Mouse (Mus musculus) heart, embryonic 14.5 days (tissue): ENCODE measurements around the gene Gm17402. TPM values are rescaled to one million over a fixed set of nuclear protein-coding genes. Genes with fewer than 3 reads are reported as not detected.

ENCODE experiments used
- ATAC-seq: fragments of 200-750 bp; cut with Nextera tagmentation; 2 replicates; pipeline ENCODE4 v1.8.0; 2017; ENCODE audit warnings: low read depth, moderate TSS enrichment; ENCODE audit not compliant: insufficient number of reproducible peaks, insufficient read depth, low FRiP score
- H3K27ac ChIP-seq, 2 experiments: fragments of 200-500 bp in 1 of 2; fragments of 300-500 bp in 1 of 2; sonication (generic) in 1 of 2; replicated peaks in 1 of 2; 2 replicates each; pipeline ENCODE4 v1.5.1; 2012 to 2014; ENCODE audit warnings: low read depth in 2 of 2, low read length in 2 of 2, control low read depth in 1 of 2, mild to moderate bottlenecking in 1 of 2, mixed read lengths in 1 of 2; ENCODE audit not compliant: control insufficient read depth in 1 of 2, insufficient read depth in 1 of 2
- H3K27me3 ChIP-seq: fragments of 300-500 bp; sonication (generic); 2 replicates; pipeline ENCODE4 v1.6.1; 2014; ENCODE audit warnings: mild to moderate bottlenecking, low read length, control low read depth; ENCODE audit not compliant: control insufficient read depth, insufficient read depth
- H3K36me3 ChIP-seq: fragments of 300-500 bp; sonication (generic); 2 replicates; pipeline ENCODE4 v1.6.1; 2014; ENCODE audit warnings: mild to moderate bottlenecking, control low read depth, low read length, mixed read lengths; ENCODE audit not compliant: control insufficient read depth, insufficient read depth
- H3K4me1 ChIP-seq, 2 experiments: fragments of 200-500 bp in 1 of 2; fragments of 300-500 bp in 1 of 2; sonication (generic) in 1 of 2; 2 replicates each; pipeline ENCODE4 v1.6.1; 2012 to 2014; ENCODE audit warnings: low read length in 2 of 2, control low read depth in 1 of 2, mixed read lengths in 1 of 2; ENCODE audit not compliant: control insufficient read depth in 2 of 2, insufficient read depth in 2 of 2
- H3K4me2 ChIP-seq: fragments of 300-500 bp; sonication (generic); 2 replicates; pipeline ENCODE4 v1.6.1; 2014; ENCODE audit warnings: mild to moderate bottlenecking, low read length
- H3K4me3 ChIP-seq, 2 experiments: fragments of 200-500 bp in 1 of 2; fragments of 300-500 bp in 1 of 2; sonication (generic) in 1 of 2; 2 replicates each; pipeline ENCODE4 v1.5.1; 2012 to 2014; ENCODE audit warnings: low read length in 2 of 2, mild to moderate bottlenecking in 2 of 2, control low read depth in 1 of 2, low read depth in 1 of 2, moderate library complexity in 1 of 2; ENCODE audit not compliant: control insufficient read depth in 1 of 2, insufficient read depth in 1 of 2
- H3K9ac ChIP-seq: fragments of 300-500 bp; sonication (generic); 2 replicates; pipeline ENCODE4 v1.6.1; 2014; ENCODE audit warnings: mild to moderate bottlenecking, low read length
- H3K9me3 ChIP-seq: fragments of 300-500 bp; sonication (generic); 2 replicates; pipeline ENCODE4 v1.6.1; 2016; ENCODE audit warnings: low read length, control low read depth; ENCODE audit not compliant: control insufficient read depth
- WGBS: fragments of 180-500 bp; shearing (Covaris S2); extraction: QIAGEN DNeasy Blood & Tissue Kit; methylation state at CpG from one replicate; pipeline ENCODE4 v1.1.7; 2014; 5-methylcytosine and 5-hydroxymethylcytosine counted together
- polyA plus RNA-seq: library from polyadenylated mRNA; unstranded; fragments of >200 nt; fragmentation: Nextera tagmentation; extraction: Ambion mirVana; gene quantifications from 2 replicates; pipeline ENCODE4 v1.2.1, GENCODE M21; 2014

The Gm17402 gene
- polyA plus RNA-seq, 1 experiment from 2014 or later: not detected

DNA sequence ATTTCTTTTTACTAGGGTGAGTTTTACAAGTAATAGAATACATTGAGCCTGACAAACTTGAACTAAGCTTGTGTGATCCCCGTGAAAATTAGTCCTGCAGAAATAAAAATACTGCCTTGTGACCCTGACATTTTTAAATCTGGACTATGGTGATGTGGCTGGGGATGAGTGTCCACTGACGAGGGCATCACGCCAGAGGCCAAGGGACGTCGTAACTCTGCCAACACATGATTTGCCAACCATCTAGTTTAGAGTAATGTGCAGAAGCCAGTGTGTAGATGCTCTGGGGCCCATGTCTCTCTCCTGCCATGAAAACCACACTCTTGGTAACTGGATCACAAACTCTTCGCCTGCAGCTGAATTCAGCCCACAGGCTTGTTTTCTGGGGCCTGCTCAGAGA is 7.5 kb downstream of the Gm17402 start:
- Histone ChIP-seq H3K4me2 (no peak overlapping the region), H3K36me3 (no peaks in the 10 kb centered on the region), H3K4me3 (no peak overlapping the region), H3K9me3 (no peaks in the 10 kb centered on the region), H3K27me3 (no peaks in the 10 kb centered on the region), H3K4me1 (peaks cover 11 to 34% of the 10 kb centered on the region in 2 experiments), H3K9ac (no peak overlapping the region), H3K27ac (no peak overlapping the region)
- no peak for ATAC-seq
- WGBS: 76% methylated on average over 6 of the region's 6 CpGs

- Histone ChIP-seq H3K4me3 (no peak overlapping the region), H3K4me1 (peaks cover 7 to 22% of the 10 kb centered on the region in 2 experiments), H3K4me2 (no peak overlapping the region), H3K27ac (no peak overlapping the region), H3K27me3 (no peaks in the 10 kb centered on the region), H3K9me3 (no peaks in the 10 kb centered on the region), H3K36me3 (no peaks in the 10 kb centered on the region), H3K9ac (no peak overlapping the region)
- WGBS: 69% methylated on average over 4 of the region's 4 CpGs
- no peak for ATAC-seq
These were observed 8.7 kb downstream of the Gm17402 start for GRCm38 (mm10) chr3:67366087-67366892.

DNA sequence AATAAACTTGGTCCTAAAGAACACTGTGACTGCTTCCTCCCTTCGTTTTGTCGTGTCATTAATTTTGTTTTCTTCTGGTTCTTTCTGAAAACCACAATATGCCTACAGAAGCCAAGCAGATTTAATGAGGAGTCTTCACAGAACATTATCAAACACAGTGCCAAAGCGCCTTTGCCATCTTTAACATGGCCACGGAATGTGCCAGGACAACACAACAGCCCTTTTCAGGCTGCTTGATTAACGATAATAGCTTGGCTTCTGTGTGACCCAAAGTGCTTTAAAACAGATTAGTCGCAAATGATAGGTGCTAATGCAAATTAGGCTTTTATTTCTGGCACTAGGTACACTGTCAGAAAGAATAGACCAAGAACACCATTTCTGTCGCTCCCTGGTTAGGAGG is 16.6 kb downstream of the Gm17402 start:
- Histone ChIP-seq H3K9me3 (peaks cover 4% of the 10 kb centered on the region; the same call in 1 of the 2 replicates), H3K4me1 (no peaks in the 10 kb centered on the region), H3K4me2 (no peak overlapping the region), H3K27me3 (no peaks in the 10 kb centered on the region), H3K36me3 (0 out of 2 replicates have a peak, but pooled peaks cover 3% of the 10 kb centered on the region), H3K27ac (no peak overlapping the region), H3K9ac (no peak overlapping the region), H3K4me3 (no peak overlapping the region)
- ATAC-seq: no peak
- WGBS: 88% methylated on average over 7 of the region's 7 CpGs

GRCm38 (mm10) chr3:67352763-67353149 is 22.2 kb downstream of the Gm17402 start:
- Histone ChIP-seq H3K9ac (no peak overlapping the region), H3K4me1 (no peaks in the 10 kb centered on the region), H3K4me3 (no peak overlapping the region), H3K9me3 (peaks cover 4% of the 10 kb centered on the region; the same call in 1 of the 2 replicates), H3K27ac (no peak overlapping the region), H3K36me3 (0 out of 2 replicates have a peak, but pooled peaks cover 3% of the 10 kb centered on the region), H3K27me3 (no peaks in the 10 kb centered on the region), H3K4me2 (no peak overlapping the region)
- 83% methylated on average over 3 of the region's 3 CpGs for WGBS
- ATAC-seq: no peak

GRCm38 (mm10) chr3:67352128-67352762 is 22.7 kb downstream of the Gm17402 start:
- WGBS: 20% methylated on average over 4 of the region's 5 CpGs
- Histone ChIP-seq H3K4me1 (no peaks in the 10 kb centered on the region), H3K27ac (no peak overlapping the region), H3K36me3 (0 out of 2 replicates have a peak, but pooled peaks cover 2% of the 10 kb centered on the region), H3K4me3 (no peak overlapping the region), H3K4me2 (no peak overlapping the region), H3K27me3 (no peaks in the 10 kb centered on the region), H3K9ac (no peak overlapping the region), H3K9me3 (0 out of 2 replicates have a peak, but pooled peaks cover under 1% of the 10 kb centered on the region)
- no peak for ATAC-seq

DNA sequence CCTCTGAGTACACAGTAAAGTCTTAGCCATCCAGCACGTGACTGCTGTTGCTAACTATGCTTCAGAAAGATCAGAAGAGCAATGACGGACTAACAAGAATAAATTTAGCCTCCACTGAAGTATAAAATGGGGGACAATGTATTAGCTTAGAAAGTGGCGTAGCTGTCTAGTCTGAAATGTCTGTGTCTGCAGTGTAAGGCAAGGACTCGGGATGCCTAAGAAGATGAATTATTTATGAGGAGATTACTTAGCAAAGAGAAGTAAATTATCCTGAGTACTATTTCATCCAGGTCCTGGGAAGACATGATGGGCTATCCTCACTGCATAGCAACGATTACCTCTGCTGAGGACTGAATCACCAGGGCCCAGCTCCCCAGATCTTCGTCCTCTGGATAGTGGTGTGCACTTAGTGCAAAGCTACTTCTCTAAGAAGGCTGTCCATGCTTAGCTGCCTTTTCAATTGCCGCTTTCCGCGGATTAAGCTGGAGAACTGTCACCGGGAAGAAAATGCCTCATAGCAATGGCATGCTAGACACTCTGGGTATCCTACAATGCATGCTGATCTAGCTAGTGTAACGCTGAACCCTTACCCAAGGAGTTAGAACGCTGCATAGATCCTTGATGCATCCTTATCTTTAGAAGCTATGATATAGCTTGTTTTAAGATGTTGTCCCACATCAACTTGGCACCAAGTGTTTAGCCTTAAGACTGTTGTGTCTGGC is 23.4 kb downstream of the Gm17402 start:
- no peaks in the 10 kb centered on the region for H3K9me3 ChIP-seq
- ATAC-seq: no peak
- H3K4me2 ChIP-seq: no peak overlapping the region
- H3K4me1 ChIP-seq: no peaks in the 10 kb centered on the region
- H3K36me3 ChIP-seq: no peaks in the 10 kb centered on the region
- H3K4me3 ChIP-seq: no peak overlapping the region
- no peak overlapping the region for H3K9ac ChIP-seq
- no peaks in the 10 kb centered on the region for H3K27me3 ChIP-seq
- 64% methylated on average over 12 of the region's 12 CpGs for WGBS
- H3K27ac ChIP-seq: no peak overlapping the region

DNA sequence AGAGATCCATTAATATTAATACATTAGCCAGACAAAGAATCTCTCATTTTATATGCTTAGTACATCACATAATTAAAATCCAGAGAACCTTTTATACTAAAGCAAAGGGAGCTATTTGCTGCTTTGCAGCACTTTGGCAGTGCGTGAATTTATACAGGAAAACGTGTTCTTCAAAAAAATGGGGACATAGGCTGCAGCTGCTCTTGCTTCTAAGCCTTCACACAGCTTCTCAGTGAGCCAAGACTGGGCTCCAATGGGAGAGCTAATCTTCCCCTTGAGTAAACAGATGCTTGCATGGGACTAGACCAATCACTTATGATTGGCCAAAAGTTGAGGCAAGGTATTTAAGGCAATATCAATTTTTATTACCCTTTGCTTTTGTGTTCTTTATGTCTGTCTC is 28.3 kb downstream of the Gm17402 start:
- WGBS: 74% methylated on average over 2 of the region's 2 CpGs
- Histone ChIP-seq H3K4me1 (no peaks in the 10 kb centered on the region), H3K27me3 (no peaks in the 10 kb centered on the region), H3K9ac (no peak overlapping the region), H3K4me3 (no peak overlapping the region), H3K36me3 (no peaks in the 10 kb centered on the region), H3K4me2 (no peak overlapping the region), H3K9me3 (no peaks in the 10 kb centered on the region), H3K27ac (no peak overlapping the region)
- no peak for ATAC-seq
